Mouse (Mus musculus): ENCODE measurements around the gene Llgl1.

DNA sequence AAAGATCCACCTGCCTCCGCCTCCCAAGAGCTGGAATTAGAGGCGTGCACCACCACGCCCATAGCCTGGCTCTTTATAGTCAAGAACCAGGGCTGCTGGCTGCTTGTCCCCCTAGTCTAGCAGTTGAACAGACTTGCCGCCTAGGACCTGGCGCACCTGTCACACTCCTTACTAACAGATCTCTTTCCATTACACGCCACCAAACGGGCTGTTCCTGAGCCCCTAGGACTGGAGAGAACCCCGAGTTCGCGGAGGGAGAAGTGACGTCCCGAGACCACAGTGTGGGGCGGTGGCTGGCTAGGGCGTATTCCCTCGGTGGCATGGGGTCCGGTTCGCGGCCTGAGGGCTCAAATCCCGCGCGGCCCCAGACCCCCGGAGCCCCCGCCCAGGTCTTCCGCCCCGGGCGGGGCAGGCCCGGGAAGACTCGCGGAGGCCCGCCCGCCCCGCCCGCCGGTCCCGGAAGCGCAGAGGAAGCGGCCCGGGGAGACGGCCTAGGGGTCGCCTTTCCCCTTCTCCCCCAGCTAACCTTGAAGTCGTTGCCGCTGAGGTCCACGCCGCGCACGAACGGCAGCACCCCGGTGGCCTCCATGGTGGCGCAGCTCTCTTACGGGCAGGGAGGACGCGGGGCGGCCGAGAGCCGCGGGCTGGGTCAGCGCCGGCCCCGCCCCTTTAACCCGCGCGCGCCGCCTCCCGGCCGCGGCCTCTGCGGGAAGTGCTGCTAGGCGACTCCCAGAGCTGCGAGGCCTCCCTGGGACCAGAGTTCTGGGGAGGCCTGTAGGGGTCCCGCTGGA, 27.3 kb downstream of the Llgl1 start, which contains the start of gene Flii:
- TF ChIP-seq POLR2A (IDR thresholded peaks at IDR 0.05; ENCODE audit: borderline replicate concordance, control insufficient read depth, low read depth, low read length) = peak; percentile 60; the same call in 1 of the 2 replicates
- TF ChIP-seq CTCF (IDR thresholded peaks at IDR 0.05; ENCODE audit: control insufficient read depth, insufficient read depth, low read length) = peak; percentile 49; the same call in 1 of the 2 replicates

Data from bone marrow, adult 2 months (tissue).